Mouse (Mus musculus) heart, embryonic 16.5 days (tissue): ENCODE measurements around the gene Lrg1. TPM values are rescaled to one million over a fixed set of nuclear protein-coding genes. Genes with fewer than 3 reads are reported as not detected.

Experiments
- ATAC-seq: fragments of 200-750 bp; cut with Nextera tagmentation; replicated peaks from 2 replicates; pipeline ENCODE4 v1.8.0; 2017; ENCODE audit warnings: moderate number of reproducible peaks; ENCODE audit not compliant: insufficient read depth, low FRiP score; ENCODE audit errors: extremely low read depth
- H3K27ac ChIP-seq: fragments of 300-500 bp; sonication (generic); 2 replicates; pipeline ENCODE4 v1.5.1; 2014; ENCODE audit warnings: mild to moderate bottlenecking, low read length, control low read depth, moderate library complexity
- H3K27me3 ChIP-seq: fragments of 300-500 bp; sonication (generic); 2 replicates; pipeline ENCODE4 v1.6.1; 2014; ENCODE audit warnings: low read length, mixed read lengths; ENCODE audit not compliant: control insufficient read depth, insufficient read depth
- H3K36me3 ChIP-seq: fragments of 300-500 bp; sonication (generic); 2 replicates; pipeline ENCODE4 v1.6.1; 2014; ENCODE audit not compliant: control insufficient read depth, insufficient read depth
- H3K4me1 ChIP-seq: fragments of 300-500 bp; sonication (generic); 2 replicates; pipeline ENCODE4 v1.6.1; 2014; ENCODE audit warnings: low read length, mixed read lengths; ENCODE audit not compliant: control insufficient read depth, insufficient read depth
- H3K4me2 ChIP-seq: fragments of 300-500 bp; sonication (generic); 2 replicates; pipeline ENCODE4 v1.6.1; 2014; ENCODE audit warnings: low read depth, mild to moderate bottlenecking, control low read depth, low read length
- H3K4me3 ChIP-seq: fragments of 300-500 bp; sonication (generic); 2 replicates; pipeline ENCODE4 v1.5.1; 2014; ENCODE audit warnings: mild to moderate bottlenecking, control low read depth, low read length
- H3K9ac ChIP-seq: fragments of 300-500 bp; sonication (generic); 2 replicates; pipeline ENCODE4 v1.6.1; 2014; ENCODE audit warnings: low read length, control low read depth
- H3K9me3 ChIP-seq: fragments of 300-500 bp; sonication (generic); replicated peaks from 2 replicates; pipeline ENCODE4 v1.6.1; 2016; ENCODE audit warnings: low read length; ENCODE audit not compliant: control insufficient read depth
- WGBS: fragments of 180-500 bp; shearing (Covaris S2); extraction: QIAGEN DNeasy Blood & Tissue Kit; methylation state at CpG from one replicate; pipeline ENCODE4 v1.1.7; 2014; 5-methylcytosine and 5-hydroxymethylcytosine counted together
- polyA plus RNA-seq: library from polyadenylated mRNA; unstranded; fragments of >200 nt; fragmentation: Nextera tagmentation; extraction: Ambion mirVana; gene quantifications from 2 replicates; pipeline ENCODE4 v1.2.1, GENCODE M21; 2015

Lrg1 gene
- polyA plus RNA-seq, 1 experiment from 2014 or later: 2.4 TPM

DNA sequence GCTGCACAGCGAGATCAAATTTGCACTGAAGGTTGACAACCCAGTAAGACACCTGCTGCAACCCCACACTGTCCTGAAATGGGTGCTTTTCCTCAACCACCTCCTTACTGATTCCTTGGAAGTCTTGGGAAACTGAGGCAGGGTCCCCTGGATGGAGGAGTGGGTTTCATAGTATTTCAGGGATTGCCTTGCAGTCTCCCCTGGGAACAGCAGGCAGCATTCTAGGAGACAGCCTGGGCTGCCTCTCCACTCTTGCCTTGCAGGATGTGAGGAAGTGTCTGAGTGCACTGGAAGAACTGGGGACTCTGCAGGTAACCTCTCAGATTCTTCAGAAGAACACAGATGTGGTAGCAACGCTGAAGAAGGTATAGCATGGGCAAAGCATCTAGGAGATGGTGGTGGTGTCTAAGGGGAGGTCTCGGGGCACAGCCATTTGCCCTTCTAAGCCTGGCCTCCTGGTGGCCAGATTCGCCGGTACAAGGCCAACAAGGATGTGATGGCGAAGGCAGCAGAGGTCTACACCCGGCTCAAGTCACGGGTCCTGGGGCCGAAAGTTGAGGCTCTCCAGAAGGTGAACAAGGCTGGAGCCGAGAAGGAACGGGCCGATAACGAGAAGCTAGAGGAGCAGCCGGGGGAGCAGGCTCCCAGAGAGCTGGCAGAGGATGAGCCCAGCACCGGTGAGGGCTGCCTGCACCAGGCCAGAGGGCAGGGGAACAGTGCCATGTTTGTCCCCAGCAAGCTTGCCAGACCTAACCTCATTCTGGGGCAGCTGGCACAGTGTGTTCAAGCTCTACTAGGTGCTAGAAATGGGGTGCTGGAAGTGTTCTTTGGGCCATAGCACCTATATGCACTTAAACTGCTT, 22.9 kb downstream of the Lrg1 start:
- Histone ChIP-seq H3K4me2 (no peak overlapping the region), H3K9ac (no peak overlapping the region), H3K27ac (no peak overlapping the region), H3K36me3 (peaks cover 45% of the 10 kb centered on the region), H3K4me3 (no peak overlapping the region), H3K27me3 (no peaks in the 10 kb centered on the region), H3K4me1 (no peaks in the 10 kb centered on the region), H3K9me3 (no peaks in the 10 kb centered on the region)
- 89% methylated on average over 15 of the region's 15 CpGs for WGBS
- no peak for ATAC-seq

DNA sequence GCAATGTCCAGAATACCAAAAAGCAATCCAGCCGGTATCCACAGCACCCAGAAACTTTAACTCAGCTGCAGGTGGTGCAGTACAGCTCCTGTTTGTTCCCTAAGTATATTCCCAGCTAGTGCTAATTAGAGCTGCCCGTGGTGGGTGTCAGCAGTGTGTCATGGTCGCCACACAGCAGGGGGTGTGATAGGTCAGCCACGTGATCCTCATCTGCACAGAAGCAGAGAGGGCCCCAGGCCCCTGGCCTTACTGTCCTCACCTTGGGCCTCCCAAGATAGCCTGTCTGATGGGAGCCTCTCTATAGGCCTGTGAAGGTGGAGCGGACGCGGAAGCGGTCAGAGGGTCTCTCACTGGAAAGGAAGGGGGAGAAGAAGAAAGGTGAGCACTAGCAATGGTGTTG, 23.6 kb downstream of the Lrg1 start:
- Histone ChIP-seq H3K4me2 (no peak overlapping the region), H3K4me1 (no peaks in the 10 kb centered on the region), H3K27ac (no peak overlapping the region), H3K36me3 (peaks cover 45% of the 10 kb centered on the region), H3K9me3 (no peaks in the 10 kb centered on the region), H3K27me3 (no peaks in the 10 kb centered on the region), H3K9ac (no peak overlapping the region), H3K4me3 (no peak overlapping the region)
- ATAC-seq: no peak
- 85% methylated on average over 8 of the region's 8 CpGs for WGBS

DNA sequence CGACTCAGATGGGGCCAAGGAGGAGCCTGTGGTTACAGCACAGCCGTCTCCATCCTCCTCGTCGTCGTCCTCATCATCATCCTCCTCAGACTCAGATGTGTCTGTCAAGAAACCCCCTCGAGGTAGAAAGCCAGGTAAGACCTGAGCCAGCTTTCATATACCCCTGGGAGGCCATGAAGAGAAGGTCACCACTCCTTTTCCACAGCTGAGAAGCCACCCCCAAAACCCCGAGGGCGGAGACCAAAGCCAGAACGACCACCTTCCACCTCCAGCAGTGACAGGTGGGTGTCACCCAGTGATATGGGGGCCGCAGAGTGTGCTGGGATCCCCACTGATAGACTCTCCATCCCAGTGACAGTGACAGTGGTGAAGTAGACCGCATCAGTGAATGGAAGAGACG, 24.9 kb downstream of the Lrg1 start:
- H3K27ac ChIP-seq: no peak overlapping the region
- H3K9ac ChIP-seq: no peak overlapping the region
- H3K9me3 ChIP-seq: no peaks in the 10 kb centered on the region
- H3K4me2 ChIP-seq: no peak overlapping the region
- no peaks in the 10 kb centered on the region for H3K4me1 ChIP-seq
- H3K36me3 ChIP-seq: peaks cover 43% of the 10 kb centered on the region
- ATAC-seq: no peak
- H3K4me3 ChIP-seq: no peak overlapping the region
- WGBS: 88% methylated on average over 12 of the region's 12 CpGs
- H3K27me3 ChIP-seq: no peaks in the 10 kb centered on the region

DNA sequence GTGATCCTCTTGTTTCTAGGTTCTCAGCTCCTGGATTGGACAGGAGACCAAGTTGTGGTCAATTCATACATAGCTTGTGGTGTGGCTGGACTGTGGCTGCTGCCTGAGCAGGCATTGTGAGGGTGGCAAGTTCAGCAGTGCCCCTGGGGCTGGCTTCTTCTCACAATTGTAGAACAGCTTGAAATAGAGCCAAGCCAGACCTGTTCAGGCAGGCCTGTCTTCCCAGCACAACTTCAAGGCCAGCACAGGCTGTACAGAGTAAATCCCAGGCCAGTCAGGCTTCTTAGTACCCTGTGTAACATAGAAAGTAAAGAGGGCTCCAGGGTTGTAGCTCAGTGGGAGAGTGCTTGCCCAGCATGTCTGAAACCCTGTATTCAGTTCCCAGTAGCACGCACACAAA, 29.0 kb downstream of the Lrg1 start:
- peaks cover 15% of the 10 kb centered on the region for H3K36me3 ChIP-seq
- H3K4me2 ChIP-seq: no peak overlapping the region
- H3K9ac ChIP-seq: no peak overlapping the region
- H3K27ac ChIP-seq: no peak overlapping the region
- no peaks in the 10 kb centered on the region for H3K27me3 ChIP-seq
- ATAC-seq: no peak
- no peak overlapping the region for H3K4me3 ChIP-seq
- H3K9me3 ChIP-seq: no peaks in the 10 kb centered on the region
- 94% methylated on average over 1 of the region's 1 CpGs for WGBS
- H3K4me1 ChIP-seq: no peaks in the 10 kb centered on the region

DNA sequence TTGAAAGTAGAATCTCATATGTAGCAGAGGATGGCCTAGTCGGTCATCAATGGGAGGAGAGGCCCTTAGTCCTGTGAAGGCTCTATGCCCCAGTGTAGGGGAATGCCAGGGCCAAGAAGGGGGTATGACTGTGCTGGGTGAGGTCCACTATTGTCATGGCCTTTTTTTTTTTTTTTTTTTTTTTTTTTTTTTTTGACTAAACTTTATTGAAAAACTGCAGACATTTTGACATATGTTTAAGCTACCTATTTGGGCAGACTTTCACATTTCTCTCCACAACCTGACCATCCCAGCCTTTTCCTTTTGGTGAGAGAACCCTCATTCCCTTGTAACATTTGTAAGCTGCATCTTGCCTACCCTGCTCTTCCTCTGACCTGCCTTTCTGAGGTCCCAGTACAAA, 29.5 kb downstream of the Lrg1 start:
- Histone ChIP-seq H3K27me3 (no peaks in the 10 kb centered on the region), H3K9ac (no peak overlapping the region), H3K4me2 (no peak overlapping the region), H3K9me3 (no peaks in the 10 kb centered on the region), H3K4me3 (no peak overlapping the region), H3K36me3 (peaks cover 13% of the 10 kb centered on the region), H3K4me1 (no peaks in the 10 kb centered on the region), H3K27ac (no peak overlapping the region)
- no peak for ATAC-seq
- WGBS: 75% methylated on average over 1 of the region's 1 CpGs

DNA sequence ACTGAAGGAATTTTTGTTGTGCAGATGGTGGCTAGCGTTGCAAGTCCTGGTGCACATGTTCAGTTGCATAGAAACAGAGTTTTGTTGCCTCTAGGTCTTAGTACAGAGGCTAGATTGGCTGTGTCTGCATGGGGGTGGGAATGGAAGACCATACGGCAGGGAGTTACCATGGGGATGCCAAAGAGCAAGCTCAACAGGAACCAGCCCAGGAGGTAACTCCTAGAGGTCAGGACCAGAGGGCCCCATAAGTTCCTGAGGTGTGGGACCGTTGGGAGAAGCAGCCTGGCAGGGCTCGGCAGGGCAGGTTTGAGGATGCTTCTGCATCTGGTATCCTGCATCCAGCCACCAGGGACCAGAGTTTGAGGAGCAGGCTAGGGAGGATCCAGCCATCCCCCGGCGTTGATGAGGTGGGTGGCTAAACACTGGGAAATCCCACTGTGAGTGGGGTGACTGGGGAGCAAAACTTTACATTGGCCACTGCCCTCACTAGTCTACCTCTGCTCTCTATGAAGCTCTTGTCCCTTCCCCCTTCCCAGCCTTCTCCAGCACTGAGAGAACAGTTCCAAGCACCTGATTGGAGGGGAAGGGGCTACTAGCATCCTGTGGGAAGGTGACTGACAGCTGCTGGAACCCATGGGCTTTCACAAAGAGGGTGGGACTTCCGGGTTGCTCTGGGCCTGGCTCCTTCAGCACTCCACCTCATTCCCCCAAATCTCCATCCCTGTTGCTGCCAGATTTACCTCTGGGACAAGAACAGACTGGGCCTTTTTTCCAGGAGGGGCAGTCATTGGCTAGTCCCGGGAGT, 40.8 kb downstream of the Lrg1 start:
- no peak overlapping the region for H3K27ac ChIP-seq
- H3K4me2 ChIP-seq: peak overlapping the region; percentile 85
- no peaks in the 10 kb centered on the region for H3K27me3 ChIP-seq
- no peak for ATAC-seq
- peaks cover 10% of the 10 kb centered on the region; the same call in 1 of the 2 replicates for H3K36me3 ChIP-seq
- peak overlapping the region; percentile 95 for H3K9ac ChIP-seq
- no peaks in the 10 kb centered on the region for H3K9me3 ChIP-seq
- H3K4me3 ChIP-seq: peak overlapping the region; percentile 97
- 11% methylated on average over 8 of the region's 8 CpGs for WGBS
- H3K4me1 ChIP-seq: peaks cover 16% of the 10 kb centered on the region

DNA sequence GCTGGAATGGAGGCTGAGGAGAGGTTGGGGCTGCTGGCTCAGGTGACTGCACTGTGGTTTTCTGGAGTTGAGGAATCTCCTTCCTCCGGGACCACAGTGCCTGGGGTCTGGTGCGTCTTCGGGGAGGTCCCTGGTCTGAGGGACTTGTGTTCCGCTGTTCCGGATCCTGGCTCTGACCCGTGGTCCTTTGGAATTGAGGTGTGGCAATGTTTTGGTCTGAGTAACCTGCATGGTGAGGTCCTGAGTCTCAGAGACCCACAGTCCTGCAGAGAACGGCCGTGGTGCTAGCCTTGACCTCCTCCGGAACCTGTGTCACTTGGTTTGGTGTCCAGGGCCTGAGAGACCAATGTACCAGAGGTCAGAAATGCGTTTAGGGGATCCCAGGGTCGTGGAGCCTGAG, 41.9 kb downstream of the Lrg1 start:
- peaks cover 23% of the 10 kb centered on the region for H3K4me1 ChIP-seq
- peak overlapping the region; percentile 97 for H3K4me3 ChIP-seq
- no peak for ATAC-seq
- peak overlapping the region; percentile 79 for H3K27ac ChIP-seq
- WGBS: under 1% methylated on average over 11 of the region's 11 CpGs
- peak overlapping the region; percentile 95 for H3K9ac ChIP-seq
- no peaks in the 10 kb centered on the region for H3K27me3 ChIP-seq
- peaks cover 10% of the 10 kb centered on the region; the same call in 1 of the 2 replicates for H3K36me3 ChIP-seq
- no peaks in the 10 kb centered on the region for H3K9me3 ChIP-seq
- peak overlapping the region; percentile 85 for H3K4me2 ChIP-seq

DNA sequence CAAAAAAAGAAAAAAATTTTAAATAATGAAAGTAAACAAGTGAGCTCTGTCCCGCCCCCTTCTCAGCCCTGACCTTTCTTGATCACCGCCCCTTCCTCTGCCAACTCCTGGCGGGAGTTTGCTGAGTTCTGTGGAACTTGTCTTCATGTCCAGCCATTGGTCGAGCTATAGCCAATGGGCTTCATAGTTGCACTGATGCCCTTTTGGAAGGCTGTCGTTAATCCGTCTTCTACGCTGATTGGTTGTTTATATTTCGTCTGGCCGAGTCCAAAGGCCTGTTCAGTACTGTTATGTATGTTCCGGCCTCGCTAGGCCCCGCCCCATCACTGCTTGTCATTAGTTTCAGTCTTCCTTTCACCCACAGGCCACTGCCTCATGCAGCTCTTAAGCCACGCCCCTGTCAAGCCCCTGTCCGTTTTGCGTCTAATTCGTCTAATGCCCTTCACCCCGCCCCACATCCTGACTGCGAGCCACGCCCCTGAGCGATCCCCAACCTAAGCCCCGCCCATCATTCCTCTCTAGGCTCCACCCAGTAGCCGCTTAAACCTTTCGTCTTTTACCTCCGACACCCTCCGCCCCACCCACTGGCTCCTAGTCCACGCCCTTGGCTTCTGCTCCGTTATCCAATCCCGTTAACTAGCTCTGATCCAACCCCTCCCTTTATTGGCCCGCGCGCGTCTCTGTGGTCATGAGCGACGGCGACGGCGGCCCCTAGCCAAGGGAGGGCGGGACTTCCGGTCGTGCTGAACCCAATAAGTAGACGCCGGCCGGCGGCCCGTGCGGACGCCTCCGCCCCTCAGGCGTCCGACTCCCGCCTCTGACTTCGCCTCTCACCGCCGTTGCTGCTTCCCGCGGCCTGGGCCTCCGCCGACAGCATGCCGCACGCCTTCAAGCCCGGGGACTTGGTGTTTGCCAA, 42.7 kb downstream of the Lrg1 start, which contains the start of gene Hdgfl2:
Hdgfl2 (plus strand) TSS at position 755 of the 916 bp plus-strand sequence.
- peak; percentile 92 for ATAC-seq

More for the DNA sequence above, 42.7 kb downstream of the Lrg1 start, which contains the start of gene Hdgfl2:
- Histone ChIP-seq H3K4me3 (peak within 1 kb of the TSS; percentile 97), H3K4me2 (peak within 1 kb of the TSS; percentile 85), H3K27ac (peak within 1 kb of the TSS; percentile 79), H3K4me1 (peaks cover 25% of the 10 kb centered on the region), H3K36me3 (peaks cover 7% of the 10 kb centered on the region; the same call in 1 of the 2 replicates), H3K9ac (peak within 1 kb of the TSS; percentile 95), H3K9me3 (no peaks in the 10 kb centered on the region), H3K27me3 (no peaks in the 10 kb centered on the region)
- WGBS: under 1% methylated on average over 61 of the region's 61 CpGs
